Mouse (Mus musculus) frontal cortex, postnatal 36 days (tissue): Measurements from ENCODE around the gene Apela.
"Not testable (repeated sequence)": the region's sequence is repeated elsewhere in the genome, so short reads cannot be mapped to it uniquely, and the experiment has no call there.

Source experiments
- DNase-seq, 2 experiments: peaks; one replicate each; pipeline ENCODE4 v3.0.0; 2022; ENCODE audit warnings: low spot score in 2 of 2

The Apela gene

GRCm38 (mm10) chr8:65022485-65022884 lies 14.7 kb downstream of the Apela start:
- DNase-seq, result peak; percentile 69 to 86

- no peak for DNase-seq
These were observed 18.7 kb downstream of the Apela start, which contains the start of the genes Trim61 and Trim60 for GRCm38 (mm10) chr8:65018423-65018822. TSS of gene Trim61 (minus strand) at chr8:65018523. TSS of gene Trim60 (minus strand) at chr8:65018584.

- not testable (repeated sequence) for DNase-seq
These were observed 29.5 kb downstream of the Apela start for GRCm38 (mm10) chr8:65007616-65008015.

GRCm38 (mm10) chr8:64998806-64999365 lies 38.2 kb downstream of the Apela start:
- DNase-seq, result no peak

GRCm38 (mm10) chr8:64987731-64988130 lies 49.4 kb downstream of the Apela start, which contains the start of gene Trim75:
TSS of gene Trim75 (minus strand) at chr8:64987831.
- no peak for DNase-seq

- no peak for DNase-seq
These were observed 53.8 kb downstream of the Apela start for GRCm38 (mm10) chr8:64983150-64983897.
